Mouse (Mus musculus) retina, postnatal 7 days (tissue): ENCODE data around the gene Ppp1r35.
A peak's percentile ranks its signal among the peaks of the same experiment; 100 is the strongest.

Experiments
- DNase-seq: peaks from one replicate; pipeline ENCODE4 v3.0.0-alpha.2; 2012; ENCODE audit warnings: low read depth, low spot score

The Ppp1r35 gene

DNA sequence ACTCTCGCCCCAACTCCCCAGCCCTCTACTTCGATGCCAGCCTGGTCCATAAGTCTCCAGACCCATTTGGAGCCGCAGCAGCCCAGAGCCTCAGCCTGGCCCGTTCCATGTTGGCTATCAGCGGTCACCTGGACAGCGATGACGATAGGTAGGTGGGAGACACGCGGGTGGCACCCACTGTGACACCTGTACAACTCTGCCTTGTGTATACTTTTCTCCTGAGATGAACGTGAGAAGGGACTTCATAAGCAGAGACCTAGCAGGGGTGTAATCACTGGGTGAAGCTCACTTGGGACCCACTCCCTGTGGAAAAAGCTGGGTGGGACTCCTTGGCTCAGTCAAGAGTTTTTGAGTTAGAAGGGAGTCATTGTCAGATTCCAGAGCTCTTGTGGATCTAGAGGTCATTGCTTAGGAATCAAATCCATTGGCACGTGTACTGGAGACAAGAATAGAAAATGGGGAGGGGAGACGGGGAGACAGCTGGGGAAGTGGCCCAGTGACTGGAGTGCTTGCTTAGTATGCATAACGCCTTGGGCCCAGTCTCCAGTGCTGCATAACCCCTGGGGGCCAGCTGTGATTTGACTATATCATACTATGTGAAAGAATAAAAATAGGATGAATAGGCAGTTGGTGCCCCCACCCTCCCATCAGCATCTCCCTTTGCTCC, 27.3 kb upstream of the Ppp1r35 start:
- no peak for DNase-seq

GRCm38 (mm10) chr5:137751988-137752387, 26.7 kb upstream of the Ppp1r35 start:
- no peak for DNase-seq

GRCm38 (mm10) chr5:137753111-137753832, 25.4 kb upstream of the Ppp1r35 start:
- no peak for DNase-seq

- DNase-seq, result no peak
These were observed 23.2 kb upstream of the Ppp1r35 start for GRCm38 (mm10) chr5:137755425-137755824.

GRCm38 (mm10) chr5:137756106-137756505, 22.5 kb upstream of the Ppp1r35 start:
- no peak for DNase-seq

- peak; percentile 76 for DNase-seq
These were observed 21.6 kb upstream of the Ppp1r35 start for GRCm38 (mm10) chr5:137756882-137757661.

DNA sequence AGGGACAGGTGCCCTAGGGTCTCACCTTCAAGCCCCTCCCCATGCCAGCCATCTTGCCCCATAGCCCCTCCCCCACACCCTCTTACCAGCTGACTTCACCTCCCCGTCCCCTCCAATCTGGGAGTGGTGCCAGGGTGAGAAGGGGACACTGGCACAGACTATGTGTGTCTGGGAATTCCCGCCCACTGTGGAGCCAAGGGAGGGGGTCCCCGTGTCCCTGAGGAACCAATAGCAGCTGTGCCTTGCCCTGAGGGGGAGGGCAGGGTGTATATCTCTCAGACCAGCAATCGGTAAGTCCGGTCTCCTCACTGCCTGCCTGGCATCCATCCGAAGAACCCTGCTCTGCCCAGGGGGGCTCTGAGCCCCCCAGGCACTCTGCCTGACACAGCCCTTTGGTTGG, 20.8 kb upstream of the Ppp1r35 start:
- no peak for DNase-seq

- no peak for DNase-seq
These were observed 19.6 kb upstream of the Ppp1r35 start for GRCm38 (mm10) chr5:137758921-137759534.

DNA sequence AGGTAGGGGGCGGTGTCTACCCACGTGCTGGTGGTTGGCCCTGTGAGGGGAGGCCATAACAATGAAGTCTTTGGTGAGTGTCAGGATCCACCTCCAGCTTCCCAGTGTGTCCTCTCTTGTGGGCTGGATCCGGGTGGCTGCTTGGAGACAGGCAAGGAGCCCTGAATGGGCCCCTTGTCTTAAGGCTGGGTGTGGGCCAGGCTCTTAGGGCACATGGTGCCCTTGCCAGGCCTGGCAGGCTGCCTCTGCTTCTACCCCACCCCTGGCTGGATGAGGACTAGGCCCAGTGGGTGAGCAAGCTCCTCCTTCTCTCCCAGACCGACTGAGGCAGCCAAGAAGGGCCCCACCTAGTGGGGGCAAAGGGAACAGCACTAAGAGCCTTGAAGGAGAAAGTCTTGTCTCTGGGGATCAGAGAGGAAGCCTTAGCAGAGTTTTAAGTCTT, 18.7 kb upstream of the Ppp1r35 start:
- no peak for DNase-seq

DNA sequence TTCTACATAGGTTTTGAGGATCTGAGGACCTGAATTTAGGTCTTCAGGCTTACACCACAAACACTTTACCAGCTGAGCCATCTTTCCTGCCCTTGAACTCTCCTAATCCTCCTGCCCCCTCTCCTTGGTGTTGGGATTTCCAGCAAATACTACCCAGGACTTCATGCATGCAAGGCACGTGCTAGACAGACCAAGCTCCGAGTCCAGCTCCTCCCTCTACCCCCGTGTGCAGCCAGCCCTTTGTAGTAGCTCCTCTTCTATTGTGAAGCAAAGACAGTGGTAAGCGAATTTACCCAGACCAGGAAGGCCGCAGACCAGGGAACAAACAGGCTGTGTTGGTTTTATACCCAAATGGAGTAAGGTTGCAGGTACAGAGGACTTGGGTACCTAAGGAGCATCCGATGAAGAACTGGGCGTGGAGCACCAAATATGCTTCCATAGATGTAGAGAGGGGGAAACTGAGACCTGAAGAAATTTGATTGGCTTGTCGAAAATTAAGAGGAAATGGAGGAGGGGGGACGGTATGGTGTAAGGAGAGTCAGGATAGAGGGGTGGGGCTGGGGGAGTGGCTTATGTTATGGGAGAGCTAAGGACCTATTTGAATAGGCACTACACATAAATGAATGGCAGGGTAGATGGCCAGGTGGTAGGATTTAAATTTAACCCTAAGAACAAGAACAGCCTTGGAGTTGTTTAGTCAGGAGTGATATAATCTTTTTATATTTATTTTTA, 13.9 kb upstream of the Ppp1r35 start:
- DNase-seq, result no peak

GRCm38 (mm10) chr5:137766270-137766669, 12.4 kb upstream of the Ppp1r35 start:
- DNase-seq, result no peak

- no peak for DNase-seq
These were observed 10.2 kb upstream of the Ppp1r35 start for GRCm38 (mm10) chr5:137768475-137768874.

DNA sequence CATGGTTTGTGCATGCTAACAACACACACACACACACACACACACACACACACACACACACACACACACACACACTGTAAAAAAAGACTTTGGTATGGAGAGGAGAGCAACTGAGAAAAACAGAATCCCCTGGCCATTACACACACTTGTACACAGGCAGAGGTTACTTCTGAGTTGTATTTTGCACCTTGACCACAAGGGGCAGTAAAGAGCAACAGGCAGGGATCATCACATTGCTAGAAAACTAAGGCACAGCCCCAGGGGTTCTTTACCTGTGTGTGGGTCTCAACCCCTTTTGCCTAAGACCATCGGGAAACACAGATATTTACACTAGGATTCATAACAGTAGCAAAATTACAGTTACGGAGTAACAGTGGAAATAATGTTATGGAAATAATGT, 7.9 kb upstream of the Ppp1r35 start:
- no peak for DNase-seq

GRCm38 (mm10) chr5:137772755-137773154, 5.9 kb upstream of the Ppp1r35 start:
- DNase-seq, result no peak

DNA sequence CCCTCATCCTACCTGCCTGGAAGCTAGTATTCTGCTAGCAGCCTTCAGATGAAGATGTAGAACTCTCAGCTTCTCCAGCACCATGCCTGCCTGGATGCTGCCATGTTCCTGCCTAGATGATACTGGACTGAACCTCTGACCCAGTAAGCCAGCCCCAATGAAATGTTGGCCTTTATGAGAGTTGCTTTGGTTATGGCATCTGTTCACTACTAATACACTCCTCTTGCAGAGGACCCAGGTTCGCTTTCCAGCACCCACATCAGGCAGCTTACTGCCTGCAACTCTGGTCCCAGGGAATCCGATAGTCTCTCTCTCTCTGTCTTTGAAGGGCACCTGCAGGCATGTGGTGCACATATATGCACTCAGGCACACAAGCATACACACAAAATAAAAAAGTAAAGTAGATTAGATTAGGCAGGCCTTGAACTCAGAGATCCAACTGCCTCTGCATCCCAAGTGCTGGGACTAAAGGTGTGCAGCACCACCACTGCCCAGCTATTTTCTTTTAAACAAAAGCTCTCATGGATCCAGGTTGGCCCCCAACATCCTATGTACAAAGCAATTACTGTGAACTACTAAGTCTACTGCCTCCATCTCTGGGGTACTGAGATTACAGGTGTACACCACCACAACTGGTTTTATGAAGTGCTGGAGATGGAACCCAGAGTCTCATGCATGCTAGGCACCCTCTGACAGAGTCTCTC, 2.9 kb upstream of the Ppp1r35 start:
- no peak for DNase-seq

DNA sequence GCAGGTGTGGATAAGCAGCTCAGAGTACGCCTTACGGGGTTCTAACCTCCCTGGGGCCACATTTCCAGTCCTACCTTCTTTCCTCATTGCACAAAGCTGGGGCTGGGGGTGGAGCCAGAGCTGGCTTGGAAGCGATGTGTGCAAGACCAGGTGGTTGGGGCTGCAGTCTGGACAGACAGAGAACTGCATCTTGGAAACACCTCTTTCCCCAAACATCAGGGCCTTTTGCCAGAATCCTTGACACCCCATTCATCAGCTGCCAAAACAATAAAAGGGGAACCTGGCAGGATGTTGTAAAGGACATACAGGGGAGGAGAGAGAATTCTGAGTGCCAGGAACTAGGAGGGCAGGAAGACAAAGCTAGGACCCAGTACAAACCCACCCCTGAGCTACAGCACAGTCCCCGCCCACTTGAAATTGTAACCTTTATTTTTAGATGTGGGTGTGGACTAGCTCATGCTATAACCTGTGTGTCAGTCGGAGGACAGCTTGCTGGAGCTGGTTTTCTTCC, 2.2 kb upstream of the Ppp1r35 start:
- no peak for DNase-seq

GRCm38 (mm10) chr5:137777267-137777845, 1.3 kb upstream of the Ppp1r35 start:
- no peak for DNase-seq

- no peak for DNase-seq
These were observed 644 bp downstream of the Ppp1r35 start for GRCm38 (mm10) chr5:137779053-137779933.

DNA sequence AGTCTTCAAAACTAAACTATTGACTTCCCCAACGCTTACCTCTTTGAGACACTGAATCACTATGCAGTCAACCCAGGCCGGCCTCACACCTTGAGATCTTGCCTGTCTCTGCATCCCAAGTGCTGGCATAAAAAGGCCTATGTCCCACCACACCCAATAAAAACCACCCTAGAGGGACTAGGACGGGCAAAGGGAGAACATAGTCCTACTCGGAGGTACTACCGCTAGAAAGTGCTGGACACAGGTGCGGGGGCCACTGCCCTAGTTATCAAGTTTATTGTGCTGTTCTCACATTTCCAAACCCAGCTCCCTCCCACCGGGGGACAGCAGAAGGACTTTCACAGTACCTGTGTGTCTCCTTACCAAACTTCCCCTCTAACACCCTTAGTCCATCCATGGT, 3.0 kb downstream of the Ppp1r35 start:
- DNase-seq, result no peak
